ENCODE assay signal across 13 mouse cellular contexts in genomic region chr4:155645308-155645707, GRCm38 (mm10). TPM values are rescaled to one million over a fixed set of nuclear protein-coding genes. Genes with fewer than 3 reads are reported as not detected.
"Had no signal": no experiment of that assay in that cellular context is flagged by ENCODE, and none has a peak within 500 bp of the region (broad histone marks: within the 10 kb centered on the region; RNA-seq: fewer than 3 reads in every experiment).

Gene Gm10563 (minus strand): TSS chr4:155645408.

RNA-seq across cellular contexts. Expression of gene Gm10563, which starts in this region (rescaled TPM):
- polyA plus RNA-seq: neural tube, embryonic 12.5 days; neural tube, embryonic 13.5 days; neural tube, embryonic 14.5 days; neural tube, embryonic 15.5 days; spleen, adult 2 months; stomach, embryonic 14.5 days; stomach, embryonic 15.5 days; stomach, embryonic 16.5 days; stomach, postnatal 0 days; testis, adult 2 months; thymus, adult 2 months; thymus, postnatal 0 days; urinary bladder, adult 2 months had no signal
